Mouse (Mus musculus) brain, embryonic 14.5 days (tissue): Measurements from ENCODE around the gene Myo16.

ENCODE experiments used
- CTCF ChIP-seq: fragments of 200-500 bp; IDR thresholded peaks from 2 replicates; pipeline ENCODE4 v1.5.1; 2012; ENCODE audit warnings: inconsistent platforms, mild to moderate bottlenecking, moderate library complexity, borderline replicate concordance; ENCODE audit not compliant: insufficient read depth, insufficient read length; ENCODE audit errors: extremely low read depth
- POLR2A ChIP-seq: fragments of 200-500 bp; IDR thresholded peaks from 2 replicates; pipeline ENCODE4 v1.6.1; 2012; ENCODE audit warnings: mild to moderate bottlenecking, inconsistent platforms, borderline replicate concordance; ENCODE audit not compliant: poor library complexity, insufficient read depth, insufficient read length, severe bottlenecking; ENCODE audit errors: extremely low read depth

DNA sequence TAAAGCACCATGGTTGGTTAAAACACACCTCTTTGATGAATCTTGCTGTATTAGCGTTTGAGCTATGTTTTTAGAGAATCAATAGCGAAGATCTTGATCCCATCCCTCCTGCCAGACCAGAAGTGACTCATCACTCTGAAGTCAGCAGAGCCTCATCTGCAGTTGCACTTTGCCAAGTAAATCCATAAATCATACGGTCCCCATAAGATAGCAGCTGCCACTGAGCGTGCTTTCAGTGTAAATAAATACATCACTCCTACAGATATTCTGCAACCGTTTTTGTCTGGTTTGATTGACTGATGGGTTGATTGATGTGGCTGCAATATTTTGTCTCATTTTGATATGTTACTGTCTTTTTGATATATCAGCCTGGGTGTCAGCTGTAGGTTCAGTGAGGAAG, 457.9 kb downstream of the Myo16 start:
- TF ChIP-seq CTCF (no peak), POLR2A (no peak)
